Mouse (Mus musculus) midbrain, embryonic 10.5 days (tissue): ENCODE measurements around the gene Gsdma2. TPM values are rescaled to one million over a fixed set of nuclear protein-coding genes. Genes with fewer than 3 reads are reported as not detected.

Source experiments
- DNase-seq: peaks from one replicate; pipeline ENCODE4 v3.0.0-alpha.2; 2017; ENCODE audit warnings: low spot score
- H3K27ac ChIP-seq: fragments of 300-500 bp; sonication (generic); replicated peaks from 2 replicates; pipeline ENCODE4 v1.5.1; 2016; ENCODE audit warnings: mild to moderate bottlenecking
- H3K27me3 ChIP-seq: fragments of 300-500 bp; sonication (generic); 2 replicates; pipeline ENCODE4 v1.6.1; 2016; ENCODE audit warnings: low read depth, mild to moderate bottlenecking; ENCODE audit not compliant: poor library complexity, severe bottlenecking
- H3K36me3 ChIP-seq: fragments of 300-500 bp; sonication (generic); 2 replicates; pipeline ENCODE4 v1.6.1; 2016; ENCODE audit warnings: mild to moderate bottlenecking, moderate library complexity
- H3K4me1 ChIP-seq: fragments of 300-500 bp; sonication (generic); 2 replicates; pipeline ENCODE4 v1.6.1; 2016
- H3K4me3 ChIP-seq: fragments of 300-500 bp; sonication (generic); 2 replicates; pipeline ENCODE4 v1.5.1; 2016; ENCODE audit warnings: mild to moderate bottlenecking, moderate library complexity
- H3K9me3 ChIP-seq: fragments of 300-500 bp; sonication (generic); replicated peaks from 2 replicates; pipeline ENCODE4 v1.6.1; 2016; ENCODE audit warnings: mild to moderate bottlenecking
- WGBS: fragments of 180-500 bp; shearing (Covaris S2); methylation state at CpG from one replicate; pipeline ENCODE4 v1.1.7; 2016; 5-methylcytosine and 5-hydroxymethylcytosine counted together
- polyA plus RNA-seq: library from polyadenylated mRNA; unstranded; fragments of >200 nt; fragmentation: Nextera tagmentation; extraction: Ambion mirVana; gene quantifications from 2 replicates; pipeline ENCODE4 v1.2.1, GENCODE M21; 2016

Gsdma2 gene
- polyA plus RNA-seq, 1 experiment from 2014 or later, result not detected

DNA sequence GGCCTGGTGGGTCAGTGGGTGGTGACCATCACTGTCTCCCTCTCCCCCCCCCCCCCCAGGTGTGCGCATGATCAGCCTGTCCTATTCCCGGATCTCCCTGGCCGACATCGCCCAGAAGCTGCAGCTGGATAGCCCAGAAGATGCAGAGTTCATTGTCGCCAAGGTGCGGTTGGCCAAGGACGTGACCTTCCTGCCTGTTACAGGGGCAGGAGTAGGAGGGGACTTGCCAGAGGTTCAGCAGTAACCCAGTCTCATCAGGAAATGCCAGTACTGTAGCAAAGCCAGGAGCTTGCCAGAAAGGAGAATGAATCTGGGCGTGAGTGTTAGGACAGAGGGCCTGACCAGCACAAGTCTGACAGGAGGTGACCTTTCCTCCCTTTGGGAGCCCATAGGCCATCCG is 47.2 kb downstream of the Gsdma2 start:
- no peaks in the 10 kb centered on the region for H3K9me3 ChIP-seq
- peaks cover 85% of the 10 kb centered on the region for H3K36me3 ChIP-seq
- WGBS, result 93% methylated on average over 9 of the region's 9 CpGs
- no peaks in the 10 kb centered on the region for H3K27me3 ChIP-seq
- H3K27ac ChIP-seq, result no peak overlapping the region
- no peak for DNase-seq
- no peaks in the 10 kb centered on the region for H3K4me1 ChIP-seq
- H3K4me3 ChIP-seq, result no peak overlapping the region

GRCm38 (mm10) chr11:98694301-98694700 is 47.7 kb downstream of the Gsdma2 start:
- DNase-seq, result no peak
- H3K27me3 ChIP-seq, result no peaks in the 10 kb centered on the region
- H3K36me3 ChIP-seq, result peaks cover 82% of the 10 kb centered on the region
- no peak overlapping the region for H3K27ac ChIP-seq
- H3K4me1 ChIP-seq, result no peaks in the 10 kb centered on the region
- no peak overlapping the region for H3K4me3 ChIP-seq
- no peaks in the 10 kb centered on the region for H3K9me3 ChIP-seq
- WGBS, result 86% methylated on average over 9 of the region's 9 CpGs

GRCm38 (mm10) chr11:98695408-98695807 is 48.8 kb downstream of the Gsdma2 start:
- H3K27ac ChIP-seq, result no peak overlapping the region
- no peaks in the 10 kb centered on the region for H3K9me3 ChIP-seq
- no peak overlapping the region for H3K4me3 ChIP-seq
- WGBS, result 78% methylated on average over 14 of the region's 14 CpGs
- H3K36me3 ChIP-seq, result peaks cover 71% of the 10 kb centered on the region
- no peak for DNase-seq
- no peaks in the 10 kb centered on the region for H3K4me1 ChIP-seq
- H3K27me3 ChIP-seq, result peaks cover under 1% of the 10 kb centered on the region; the same call in 1 of the 2 replicates

DNA sequence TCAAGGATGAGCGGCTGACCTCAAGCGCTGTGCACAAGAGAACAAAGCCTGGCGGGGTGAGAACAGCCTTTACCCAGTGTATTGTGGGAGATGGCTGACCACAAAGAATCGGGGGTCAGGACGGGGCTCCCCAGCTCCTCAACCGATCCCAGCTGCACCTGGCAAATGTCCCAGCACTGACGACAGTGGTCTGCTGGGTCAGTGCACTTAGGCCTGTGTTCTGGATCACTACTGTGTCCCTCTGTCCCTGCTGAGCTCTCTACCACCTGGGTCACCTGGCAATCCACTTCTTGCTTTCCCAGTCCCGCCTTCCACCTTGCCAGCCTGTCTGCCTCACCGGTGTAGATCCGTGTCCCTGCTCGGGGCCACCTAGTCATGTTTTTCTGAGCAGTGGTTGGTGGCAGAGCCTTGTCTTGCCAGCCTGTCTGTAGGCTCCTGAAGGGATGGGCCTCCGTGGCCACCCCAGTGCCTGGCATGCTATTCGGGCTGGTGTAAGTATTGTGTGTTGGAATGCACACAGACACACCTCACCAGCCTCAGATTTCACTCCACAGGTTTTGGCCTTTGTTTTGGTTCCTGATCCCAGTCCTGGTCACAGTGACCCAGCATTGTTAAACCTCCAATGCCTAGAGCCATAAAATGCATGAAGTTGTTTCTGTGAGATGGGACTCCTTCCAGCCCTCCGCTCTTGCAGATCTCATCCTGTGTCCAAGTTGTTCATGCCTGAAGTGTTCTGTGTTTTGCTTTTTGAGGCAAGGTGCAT is 50.1 kb downstream of the Gsdma2 start:
- H3K36me3 ChIP-seq, result peaks cover 58% of the 10 kb centered on the region
- peaks cover 13% of the 10 kb centered on the region for H3K27me3 ChIP-seq
- H3K4me3 ChIP-seq, result no peak overlapping the region
- 90% methylated on average over 14 of the region's 14 CpGs for WGBS
- H3K27ac ChIP-seq, result no peak overlapping the region
- H3K9me3 ChIP-seq, result no peaks in the 10 kb centered on the region
- DNase-seq, result no peak
- no peaks in the 10 kb centered on the region for H3K4me1 ChIP-seq

DNA sequence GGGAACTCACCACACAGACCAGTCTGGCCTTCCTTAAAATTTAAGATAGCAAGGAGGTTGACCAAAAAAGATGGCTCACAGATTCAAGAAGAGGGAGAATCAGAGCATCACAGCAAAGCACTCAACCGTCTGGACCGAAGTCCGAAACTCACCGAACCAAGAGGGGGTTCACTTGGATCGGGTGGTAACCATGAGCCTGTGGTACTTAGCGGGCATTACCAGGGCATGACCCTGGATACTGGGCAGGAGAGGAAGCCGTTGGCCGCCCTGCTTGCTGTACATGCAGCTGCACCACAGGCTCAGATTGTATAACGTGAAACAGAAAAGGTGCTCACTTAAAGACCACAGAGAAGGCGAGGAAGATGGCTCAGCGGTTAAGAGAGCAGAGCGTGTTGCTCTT is 50.7 kb downstream of the Gsdma2 start:
- Histone ChIP-seq H3K27ac (no peak overlapping the region), H3K4me3 (no peak overlapping the region), H3K4me1 (no peaks in the 10 kb centered on the region), H3K9me3 (no peaks in the 10 kb centered on the region), H3K27me3 (peaks cover 19% of the 10 kb centered on the region), H3K36me3 (peaks cover 52% of the 10 kb centered on the region)
- WGBS, result 90% methylated on average over 12 of the region's 12 CpGs
- no peak for DNase-seq

- H3K4me3 ChIP-seq, result no peak overlapping the region
- peaks cover 37% of the 10 kb centered on the region for H3K36me3 ChIP-seq
- no peaks in the 10 kb centered on the region for H3K9me3 ChIP-seq
- no peak overlapping the region for H3K27ac ChIP-seq
- no peak for DNase-seq
- peaks cover 20% of the 10 kb centered on the region for H3K27me3 ChIP-seq
- no peaks in the 10 kb centered on the region for H3K4me1 ChIP-seq
- WGBS, result 87% methylated on average over 16 of the region's 16 CpGs
Observed at GRCm38 (mm10) chr11:98698849-98699640, 52.5 kb downstream of the Gsdma2 start.

DNA sequence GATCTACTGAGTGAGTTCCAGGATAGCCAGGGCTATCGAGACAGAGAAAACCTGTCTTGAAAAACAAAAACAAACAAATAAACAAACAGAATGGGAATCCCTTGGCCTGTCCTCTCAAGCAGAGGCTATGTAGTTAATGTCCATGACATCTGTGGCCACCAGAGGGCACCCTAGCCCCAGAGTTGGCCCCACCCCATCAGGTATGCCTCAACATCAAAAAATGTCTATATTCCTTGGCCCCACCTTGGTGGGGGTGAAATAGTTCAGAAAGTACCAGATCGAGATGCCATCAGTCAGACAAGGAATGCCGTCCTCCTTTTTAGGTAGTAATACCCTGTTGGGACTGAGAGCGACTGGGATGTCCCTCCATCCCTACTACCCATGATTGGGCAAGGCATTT is 53.4 kb downstream of the Gsdma2 start:
- Histone ChIP-seq H3K36me3 (peaks cover 37% of the 10 kb centered on the region), H3K4me3 (no peak overlapping the region), H3K27ac (no peak overlapping the region), H3K4me1 (no peaks in the 10 kb centered on the region), H3K9me3 (no peaks in the 10 kb centered on the region), H3K27me3 (peaks cover 20% of the 10 kb centered on the region)
- WGBS, result 40% methylated on average over 4 of the region's 4 CpGs
- peak; percentile 63 for DNase-seq

DNA sequence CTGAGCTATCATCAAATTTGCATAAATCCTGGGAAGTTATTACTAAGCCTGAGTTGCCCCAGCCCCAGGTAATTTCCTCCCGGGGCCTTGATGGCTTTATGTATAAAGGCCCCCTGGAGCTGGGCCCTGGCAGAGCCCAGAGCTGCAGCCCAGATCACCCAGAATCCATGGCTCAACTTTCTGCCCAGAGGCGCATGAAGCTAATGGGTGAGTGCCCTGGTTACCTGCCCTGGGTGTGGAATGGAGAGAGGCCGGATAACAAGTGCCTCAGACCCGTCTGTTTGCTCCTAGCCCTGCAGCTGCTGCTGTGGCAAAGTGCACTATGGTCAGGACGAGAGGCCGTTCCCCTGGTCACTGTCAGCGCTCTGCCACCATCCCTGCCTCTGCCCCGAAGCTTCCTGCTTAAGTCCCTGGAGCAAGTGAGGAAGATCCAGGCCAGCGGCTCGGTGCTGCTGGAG is 54.7 kb downstream of the Gsdma2 start, which contains the start of gene Csf3:
Gene Csf3 (plus strand): TSS at position 51 of the 458 bp plus-strand sequence.
- no peaks in the 10 kb centered on the region for H3K9me3 ChIP-seq
- no peaks in the 10 kb centered on the region for H3K4me1 ChIP-seq
- no peak within 1 kb of the TSS for H3K4me3 ChIP-seq
- peaks cover 20% of the 10 kb centered on the region for H3K27me3 ChIP-seq
- H3K27ac ChIP-seq, result 0 out of 2 replicates have a peak within 1 kb of the TSS, but pooled peaks have one; percentile 6
- peaks cover 37% of the 10 kb centered on the region for H3K36me3 ChIP-seq
- WGBS, result 48% methylated on average over 10 of the region's 10 CpGs
- no peak for DNase-seq

- Histone ChIP-seq H3K4me3 (no peak overlapping the region), H3K27ac (no peak overlapping the region), H3K9me3 (no peaks in the 10 kb centered on the region), H3K36me3 (peaks cover 37% of the 10 kb centered on the region), H3K4me1 (no peaks in the 10 kb centered on the region), H3K27me3 (peaks cover 20% of the 10 kb centered on the region)
- WGBS, result 76% methylated on average over 5 of the region's 5 CpGs
- no peak for DNase-seq
Observed at GRCm38 (mm10) chr11:98702323-98702722, 55.8 kb downstream of the Gsdma2 start.

GRCm38 (mm10) chr11:98705021-98705420 is 58.5 kb downstream of the Gsdma2 start:
- no peak overlapping the region for H3K4me3 ChIP-seq
- peaks cover 63% of the 10 kb centered on the region for H3K36me3 ChIP-seq
- DNase-seq, result no peak
- no peaks in the 10 kb centered on the region for H3K9me3 ChIP-seq
- H3K27ac ChIP-seq, result no peak overlapping the region
- 92% methylated on average over 10 of the region's 10 CpGs for WGBS
- H3K27me3 ChIP-seq, result peaks cover 20% of the 10 kb centered on the region
- no peaks in the 10 kb centered on the region for H3K4me1 ChIP-seq
